Mouse (Mus musculus): ENCODE results near the gene Cdk5rap3. TPM values are rescaled to one million over a fixed set of nuclear protein-coding genes. Genes with fewer than 3 reads are reported as not detected.

The Cdk5rap3 gene
- polyA plus RNA-seq, 1 experiment from 2014 or later, result 81.2 TPM

Other genes starting within 250 kb of the Cdk5rap3 start
- 52.2 and 55.9 TPM in 2 replicates for gene Snx11, start 138.9 kb downstream of the Cdk5rap3 start, polyA plus RNA-seq (2015; fragmentation: Nextera tagmentation; extraction: Ambion mirVana)
- 51.6 and 52.0 TPM in 2 replicates for gene Cbx1, start 127.4 kb downstream of the Cdk5rap3 start, polyA plus RNA-seq (2015; fragmentation: Nextera tagmentation; extraction: Ambion mirVana)
- gene Nfe2l1, start 86.5 kb downstream of the Cdk5rap3 start, polyA plus RNA-seq (2015; fragmentation: Nextera tagmentation; extraction: Ambion mirVana), result 83.3 and 86.9 TPM in 2 replicates
- gene Copz2, start 66.6 kb downstream of the Cdk5rap3 start, polyA plus RNA-seq (2015; fragmentation: Nextera tagmentation; extraction: Ambion mirVana), result 22.2 and 27.4 TPM in 2 replicates
- gene Prr15l, start 11.6 kb upstream of the Cdk5rap3 start, polyA plus RNA-seq (2015; fragmentation: Nextera tagmentation; extraction: Ambion mirVana), result 0.35 and 0.60 TPM in 2 replicates
- 36.2 and 37.3 TPM in 2 replicates for gene Pnpo, start 27.5 kb upstream of the Cdk5rap3 start, polyA plus RNA-seq (2015; fragmentation: Nextera tagmentation; extraction: Ambion mirVana)
- gene Sp2, start 66.5 kb upstream of the Cdk5rap3 start, polyA plus RNA-seq (2015; fragmentation: Nextera tagmentation; extraction: Ambion mirVana), result 13.5 and 19.0 TPM in 2 replicates
- 0.32 and 0.35 TPM in 2 replicates for gene Sp6, start 96.9 kb upstream of the Cdk5rap3 start, polyA plus RNA-seq (2015; fragmentation: Nextera tagmentation; extraction: Ambion mirVana)
- gene Scrn2, start 113.4 kb upstream of the Cdk5rap3 start, polyA plus RNA-seq (2015; fragmentation: Nextera tagmentation; extraction: Ambion mirVana), result 14.5 and 16.8 TPM in 2 replicates
- 3.4 and 3.9 TPM in 2 replicates for gene Lrrc46, start 124.9 kb upstream of the Cdk5rap3 start, polyA plus RNA-seq (2015; fragmentation: Nextera tagmentation; extraction: Ambion mirVana)
- 63.4 and 66.9 TPM in 2 replicates for gene Mrpl10, start 125.1 kb upstream of the Cdk5rap3 start, polyA plus RNA-seq (2015; fragmentation: Nextera tagmentation; extraction: Ambion mirVana)
- gene Osbpl7, start 134.1 kb upstream of the Cdk5rap3 start, polyA plus RNA-seq (2015; fragmentation: Nextera tagmentation; extraction: Ambion mirVana), result 12.5 and 12.9 TPM in 2 replicates
- gene Tbx21, start 198.8 kb upstream of the Cdk5rap3 start, polyA plus RNA-seq (2015; fragmentation: Nextera tagmentation; extraction: Ambion mirVana), result 0.15 and 0.22 TPM in 2 replicates
- gene Tbkbp1, start 235.0 kb upstream of the Cdk5rap3 start, polyA plus RNA-seq (2015; fragmentation: Nextera tagmentation; extraction: Ambion mirVana), result 7.2 and 7.8 TPM in 2 replicates